Mouse (Mus musculus) CH12.LX (cell line): ENCODE data around the gene Csrp1. TPM values are rescaled to one million over a fixed set of nuclear protein-coding genes. Genes with fewer than 3 reads are reported as not detected.

Experiments
- DNase-seq: peaks from one replicate; pipeline ENCODE4 v3.0.0-alpha.2; 2013; ENCODE audit errors: extremely low read depth
- H3K27ac ChIP-seq: 2 replicates; pipeline ENCODE4 v1.5.1; 2012; ENCODE audit warnings: low read depth, mild to moderate bottlenecking, control low read depth, moderate library complexity; ENCODE audit not compliant: insufficient read depth
- H3K27me3 ChIP-seq: replicated peaks from 2 replicates; pipeline ENCODE3; 2012; ENCODE audit warnings: inconsistent platforms
- H3K36me3 ChIP-seq, 2 experiments: replicated peaks in 1 of 2; 2 replicates each; pipeline versions ENCODE3 to v1.6.1; 2012; ENCODE audit warnings: inconsistent platforms in 1 of 2, low read length in 1 of 2, mild to moderate bottlenecking in 1 of 2, mixed read lengths in 1 of 2, moderate library complexity in 1 of 2; ENCODE audit not compliant: control insufficient read depth in 1 of 2, insufficient read depth in 1 of 2
- H3K4me1 ChIP-seq, 2 experiments: 2 replicates each; pipeline ENCODE4 v1.6.1; 2012; ENCODE audit warnings: inconsistent platforms in 1 of 2, moderate library complexity in 1 of 2; ENCODE audit not compliant: insufficient read depth in 2 of 2, control insufficient read depth in 1 of 2
- H3K4me2 ChIP-seq: 2 replicates; pipeline ENCODE4 v1.6.1; 2012; ENCODE audit warnings: low read depth, mild to moderate bottlenecking, control low read depth; ENCODE audit not compliant: poor library complexity, insufficient read depth, severe bottlenecking
- H3K4me3 ChIP-seq, 3 experiments: fragments of 150-350 bp in 1 of 3; sonication (generic) in 1 of 3; replicated peaks in 1 of 3; 2 replicates each; pipeline versions ENCODE3 to v1.5.1; 2011 to 2012; ENCODE audit warnings: low read depth in 2 of 3, low read length in 2 of 3, mild to moderate bottlenecking in 2 of 3, moderate library complexity in 2 of 3, control low read depth in 1 of 3, improper control_type of control experiment in 1 of 3, inconsistent platforms in 1 of 3, mixed read lengths in 1 of 3; ENCODE audit not compliant: poor library complexity in 1 of 3
- H3K79me2 ChIP-seq: replicated peaks from 2 replicates; pipeline ENCODE4 v1.6.1; 2012; ENCODE audit warnings: mild to moderate bottlenecking, moderate library complexity; ENCODE audit not compliant: control insufficient read depth, poor library complexity, insufficient read depth, severe bottlenecking; ENCODE audit errors: extremely low read depth
- H3K9ac ChIP-seq: 2 replicates; pipeline ENCODE4 v1.6.1; 2012; ENCODE audit warnings: low read depth, mild to moderate bottlenecking, control low read depth, moderate library complexity; ENCODE audit not compliant: insufficient read depth
- H3K9me3 ChIP-seq: replicated peaks from 2 replicates; pipeline ENCODE3; 2012; ENCODE audit warnings: low read length, inconsistent platforms, mixed read lengths
- BHLHE40 ChIP-seq: IDR thresholded peaks from 2 replicates; pipeline ENCODE4 v1.6.1; 2011; ENCODE audit warnings: mild to moderate bottlenecking, low read depth, low read length, improper control_type of control experiment
- CHD1 ChIP-seq: IDR thresholded peaks from 2 replicates; pipeline ENCODE4 v1.6.1; 2012; ENCODE audit warnings: low read depth, low read length, improper control_type of control experiment, inconsistent platforms
- CTCF ChIP-seq, 2 experiments: IDR thresholded peaks in 1 of 2; conservative IDR thresholded peaks in 1 of 2; 2 replicates each; pipeline ENCODE4 v1.5.1; 2011 to 2012; ENCODE audit warnings: low read depth in 2 of 2, low read length in 2 of 2, improper control_type of control experiment in 1 of 2, inconsistent platforms in 1 of 2, mild to moderate bottlenecking in 1 of 2, moderate library complexity in 1 of 2
- E2F4 ChIP-seq: IDR thresholded peaks from 2 replicates; pipeline ENCODE4 v1.6.1; 2011; ENCODE audit warnings: low read depth, low read length, improper control_type of control experiment; ENCODE audit not compliant: insufficient replicate concordance
- GABPA ChIP-seq: IDR thresholded peaks from 2 replicates; pipeline ENCODE4 v1.6.1; 2012; ENCODE audit warnings: low read depth, low read length, improper control_type of control experiment, inconsistent platforms; ENCODE audit not compliant: insufficient replicate concordance
- IRF4 ChIP-seq: IDR thresholded peaks from 2 replicates; pipeline ENCODE4 v1.6.1; 2014; ENCODE audit warnings: low read depth, mild to moderate bottlenecking, inconsistent platforms, low read length, improper control_type of control experiment
- JUN ChIP-seq: IDR thresholded peaks from 2 replicates; pipeline ENCODE4 v1.6.1; 2011; ENCODE audit warnings: low read depth, mild to moderate bottlenecking, low read length, improper control_type of control experiment, moderate library complexity; ENCODE audit not compliant: insufficient read depth
- JUND ChIP-seq: conservative IDR thresholded peaks from 2 replicates; pipeline ENCODE4 v1.6.1; 2011; ENCODE audit warnings: low read depth, low read length, improper control_type of control experiment
- MAFK ChIP-seq: IDR thresholded peaks from 2 replicates; pipeline ENCODE4 v1.6.1; 2011; ENCODE audit warnings: low read length, improper control_type of control experiment; ENCODE audit not compliant: insufficient replicate concordance
- MEF2A ChIP-seq: IDR thresholded peaks from 2 replicates; pipeline ENCODE4 v1.6.1; 2014; ENCODE audit warnings: low read depth, mild to moderate bottlenecking, inconsistent platforms, low read length, improper control_type of control experiment, borderline replicate concordance
- MXI1 ChIP-seq: IDR thresholded peaks from 2 replicates; pipeline ENCODE4 v1.6.1; 2011; ENCODE audit warnings: mild to moderate bottlenecking, low read depth, low read length, improper control_type of control experiment
- MYC ChIP-seq: IDR thresholded peaks from 2 replicates; pipeline ENCODE4 v1.6.1; 2011; ENCODE audit warnings: low read depth, mild to moderate bottlenecking, improper control_type of control experiment, low read length
- RAD21 ChIP-seq: IDR thresholded peaks from 2 replicates; pipeline ENCODE4 v1.6.1; 2011; ENCODE audit warnings: low read depth, mild to moderate bottlenecking, low read length, improper control_type of control experiment, moderate library complexity
- RCOR1 ChIP-seq: conservative IDR thresholded peaks from 2 replicates; pipeline ENCODE4 v1.6.1; 2012; ENCODE audit warnings: low read depth, mild to moderate bottlenecking, inconsistent platforms, low read length, improper control_type of control experiment
- SIN3A ChIP-seq: IDR thresholded peaks from 2 replicates; pipeline ENCODE4 v1.6.1; 2012; ENCODE audit warnings: low read length, improper control_type of control experiment, inconsistent platforms
- USF1 ChIP-seq: IDR thresholded peaks from 2 replicates; pipeline ENCODE4 v1.6.1; 2014; ENCODE audit warnings: low read depth, mild to moderate bottlenecking, inconsistent platforms, low read length, improper control_type of control experiment
- ZMIZ1 ChIP-seq: IDR thresholded peaks from 2 replicates; pipeline ENCODE4 v1.6.1; 2012; ENCODE audit warnings: low read depth, mild to moderate bottlenecking, inconsistent platforms, low read length, improper control_type of control experiment
- dilution Hi-C: fragments of 300-500 bp; cut with MboI; formaldehyde crosslinking; loops from 2 replicates; pipeline ENCODE4 v1.14.3; 2020; ENCODE audit warnings: low sequenced_read_pairs; ENCODE audit not compliant: extremely low pct_unique_long_range_greater_than_20kb, extremely low pct_ligation_motif_present
- in situ Hi-C: fragments of 300-500 bp; cut with MboI; formaldehyde crosslinking; loops from 3 replicates; pipeline ENCODE4 v1.14.3; 2019; ENCODE audit warnings: low sequenced_read_pairs, low pct_ligation_motif_present, low pct_unique_long_range_greater_than_20kb, mixed read lengths
- polyA plus RNA-seq: library from polyadenylated mRNA; unstranded; fragments of >175 nt; gene quantifications from 2 replicates; pipeline ENCODE4 v1.2.1, GENCODE M21; 2012; ENCODE audit warnings: low read depth; ENCODE audit not compliant: insufficient read length
- total RNA-seq, 2 experiments: library from RNA; depleted of rRNA; stranded (reverse); fragments of 300-350 nt in 1 of 2; fragments of >200 nt in 1 of 2; gene quantifications; 2 replicates each; pipeline ENCODE4 v1.2.3; 2012 to 2014

The Csrp1 gene
- total and polyA plus RNA-seq, 3 experiments = 45.9 to 54.3 (median 49.4) TPM

DNA sequence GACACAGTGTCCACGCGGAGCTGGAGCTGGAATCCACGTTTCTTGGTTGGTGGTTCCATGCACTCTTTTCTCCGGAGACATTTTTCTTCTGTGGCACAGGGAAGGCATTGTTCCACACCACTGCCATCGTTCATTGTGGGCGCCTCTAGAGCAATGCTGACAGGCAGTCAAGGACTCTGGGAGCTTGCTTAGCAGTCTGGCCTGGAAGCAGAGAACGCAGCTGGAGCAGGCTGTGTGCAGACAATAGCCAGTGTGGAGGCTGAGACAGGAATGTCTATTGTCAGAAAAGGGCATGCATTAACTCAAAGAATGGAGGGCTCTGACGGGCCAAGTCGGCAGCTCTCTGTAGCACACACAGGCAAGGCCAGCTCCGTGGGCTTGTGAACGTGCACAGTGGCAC, 25.7 kb upstream of the Csrp1 start:
- Histone ChIP-seq H3K27me3 (peaks cover 77% of the 10 kb centered on the region), H3K79me2 (no peaks in the 10 kb centered on the region), H3K27ac (no peak overlapping the region), H3K9ac (no peak overlapping the region), H3K4me1 (no peaks in the 10 kb centered on the region), H3K9me3 (peaks cover 4% of the 10 kb centered on the region), H3K4me3 (no peak overlapping the region), H3K4me2 (no peak overlapping the region), H3K36me3 (no peaks in the 10 kb centered on the region)
- dilution Hi-C loops (no loop called here), in situ Hi-C loops (no loop called here)
- no peak for TF ChIP-seq RCOR1
- DNase-seq = no peak

DNA sequence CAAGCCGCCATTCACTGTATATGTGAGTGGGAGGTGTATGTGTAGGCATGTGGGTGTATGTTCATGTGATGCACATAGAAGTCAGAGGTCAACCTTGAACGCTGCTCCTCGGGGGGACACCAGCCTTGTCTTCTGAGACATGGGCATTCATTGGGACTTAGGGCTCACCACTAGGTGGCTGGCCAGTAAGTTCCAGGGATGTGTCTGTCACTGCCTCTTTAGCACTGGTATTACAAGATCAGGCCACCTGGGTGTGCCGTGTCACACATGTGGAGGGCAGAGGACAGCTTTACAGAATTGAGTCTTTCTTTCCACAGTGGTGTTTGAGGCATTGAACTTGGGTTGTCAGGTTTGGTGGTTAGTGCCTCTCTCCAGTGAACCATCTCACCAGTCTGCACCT, 22.4 kb upstream of the Csrp1 start:
- no peaks in the 10 kb centered on the region for H3K79me2 ChIP-seq
- DNase-seq = no peak
- peaks cover 65% of the 10 kb centered on the region for H3K27me3 ChIP-seq
- no peaks in the 10 kb centered on the region for H3K36me3 ChIP-seq
- no peak overlapping the region for H3K4me3 ChIP-seq
- 0 out of 4 replicates have a peak, but pooled peaks cover 0 to 2% of the 10 kb centered on the region in 2 experiments for H3K4me1 ChIP-seq
- no peak for TF ChIP-seq MXI1
- no peak for TF ChIP-seq CHD1
- no peak for TF ChIP-seq JUND
- TF ChIP-seq GABPA = no peak
- no peak for TF ChIP-seq MYC
- TF ChIP-seq USF1 = no peak
- no peak for TF ChIP-seq IRF4
- TF ChIP-seq ZMIZ1 = no peak
- peak in 1 of 2 experiments; percentile 44; a peak in 2 of 4 replicates for TF ChIP-seq CTCF (conservative IDR thresholded peaks at IDR 0.05 in 1 of 2, IDR thresholded peaks at IDR 0.05 in 1 of 2; ENCODE audit: low read depth in 2 of 2, low read length in 2 of 2)
- no peak for TF ChIP-seq SIN3A
- no peak for TF ChIP-seq RAD21
- no peak for TF ChIP-seq E2F4
- 0 out of 2 replicates have a peak, but pooled peaks have one; percentile 10 for TF ChIP-seq BHLHE40
- TF ChIP-seq MAFK = no peak
- no peak for TF ChIP-seq JUN
- no peak for TF ChIP-seq MEF2A
- no peak overlapping the region for H3K9ac ChIP-seq
- H3K27ac ChIP-seq = no peak overlapping the region
- H3K4me2 ChIP-seq = no peak overlapping the region
- dilution Hi-C loops = no loop called here
- in situ Hi-C loops = no loop called here
- H3K9me3 ChIP-seq = peaks cover 4% of the 10 kb centered on the region
